Comparison of ENCODE assay signal across 8 mouse cellular contexts in genomic region chr4:123305789-123306188, GRCm38 (mm10). TPM values are rescaled to one million over a fixed set of nuclear protein-coding genes. Genes with fewer than 3 reads are reported as not detected.
DNase-seq lines count a peak whose midpoint lies in the region; ATAC-seq and TF ChIP-seq lines count a peak whose summit lies in the region.

No protein-coding gene starts in this region.

- DNase-seq in kidney, adult 18-20 months = peak; percentile 34
- no peak for DNase-seq in kidney, postnatal 10 days
- peak; percentile 56 for DNase-seq in ES-E14 (ENCODE audit: low read depth, low spot score)
- DNase-seq in embryo, embryonic 11 days = peak; percentile 66
- DNase-seq in hindbrain, embryonic 14.5 days (ENCODE audit: low spot score) = peak; percentile 73
- no peak for DNase-seq in liver, embryonic 13.5 days
- DNase-seq in neural tube, embryonic 11.5 days (ENCODE audit: low spot score) = peak; percentile 43
- DNase-seq in spleen, adult 12 weeks (ENCODE audit: low spot score) = no peak

- peaks cover 0 to 6% of the 10 kb centered on the region in 2 experiments; a peak in 2 of 4 replicates for H3K4me1 ChIP-seq in ES-E14 (ENCODE audit: control insufficient read depth in 2 of 2, insufficient read depth in 2 of 2, low read length in 2 of 2, poor library complexity in 1 of 2)
- H3K4me1 ChIP-seq in hindbrain, embryonic 14.5 days (replicated peaks; ENCODE audit: control insufficient read depth, insufficient read depth, low read length) = no peaks in the 10 kb centered on the region
- H3K4me1 ChIP-seq in liver, embryonic 13.5 days (replicated peaks) = peaks cover 11% of the 10 kb centered on the region; the same call in 1 of the 2 replicates
- H3K4me1 ChIP-seq in neural tube, embryonic 11.5 days (ENCODE audit: control insufficient read depth, insufficient read depth, low read length) = no peaks in the 10 kb centered on the region

- H3K27me3 ChIP-seq in hindbrain, embryonic 14.5 days (ENCODE audit: control insufficient read depth, insufficient read depth, low read length) = no peaks in the 10 kb centered on the region
- no peaks in the 10 kb centered on the region for H3K27me3 ChIP-seq in liver, embryonic 13.5 days
- no peaks in the 10 kb centered on the region for H3K27me3 ChIP-seq in neural tube, embryonic 11.5 days (ENCODE audit: control insufficient read depth, insufficient read depth, low read length)

- H3K27ac ChIP-seq in ES-E14 (ENCODE audit: insufficient read depth, low read depth, low read length, poor library complexity, severe bottlenecking) = no peak overlapping the region
- H3K27ac ChIP-seq in hindbrain, embryonic 14.5 days = no peak overlapping the region
- peak overlapping the region; percentile 38; the same call in 1 of the 2 replicates for H3K27ac ChIP-seq in liver, embryonic 13.5 days
- H3K27ac ChIP-seq in neural tube, embryonic 11.5 days (ENCODE audit: low read depth, low read length) = no peak overlapping the region

- peak; percentile 37; the same call in 1 of the 2 replicates for ATAC-seq in hindbrain, embryonic 14.5 days (ENCODE audit: low FRiP score)
- ATAC-seq in liver, embryonic 13.5 days (ENCODE audit: low read depth) = peak; percentile 54
- no peak for ATAC-seq in neural tube, embryonic 11.5 days (ENCODE audit: insufficient read depth, low FRiP score, low TSS enrichment)

- H3K4me2 ChIP-seq in hindbrain, embryonic 14.5 days (replicated peaks) = no peak overlapping the region
- H3K4me2 ChIP-seq in liver, embryonic 13.5 days = no peak overlapping the region
- H3K4me2 ChIP-seq in neural tube, embryonic 11.5 days (ENCODE audit: low read depth) = no peak overlapping the region

- H3K9ac ChIP-seq in ES-E14 (ENCODE audit: insufficient read depth, low read depth, low read length, poor library complexity, severe bottlenecking) = no peak overlapping the region
- H3K9ac ChIP-seq in hindbrain, embryonic 14.5 days = no peak overlapping the region
- H3K9ac ChIP-seq in liver, embryonic 13.5 days = no peak overlapping the region
- no peak overlapping the region for H3K9ac ChIP-seq in neural tube, embryonic 11.5 days (ENCODE audit: low read length)

- no peaks in the 10 kb centered on the region for H3K9me3 ChIP-seq in ES-E14 (ENCODE audit: control insufficient read depth, insufficient read depth, low read depth, low read length)
- no peaks in the 10 kb centered on the region for H3K9me3 ChIP-seq in hindbrain, embryonic 14.5 days (ENCODE audit: control insufficient read depth, low read length)
- 0 out of 2 replicates have a peak, but pooled peaks cover 4% of the 10 kb centered on the region for H3K9me3 ChIP-seq in liver, embryonic 13.5 days (replicated peaks)
- H3K9me3 ChIP-seq in neural tube, embryonic 11.5 days (ENCODE audit: control insufficient read depth, low read length) = no peaks in the 10 kb centered on the region

- no peak overlapping the region for H3K4me3 ChIP-seq in ES-E14 (ENCODE audit: insufficient read depth in 1 of 2, low read depth in 1 of 2, low read length in 2 of 2, poor library complexity in 1 of 2, severe bottlenecking in 1 of 2)
- H3K4me3 ChIP-seq in hindbrain, embryonic 14.5 days (replicated peaks; ENCODE audit: low read length) = no peak overlapping the region
- no peak overlapping the region for H3K4me3 ChIP-seq in liver, embryonic 13.5 days (replicated peaks)
- no peak overlapping the region for H3K4me3 ChIP-seq in neural tube, embryonic 11.5 days (ENCODE audit: low read depth, low read length)

- in situ Hi-C loops in ES-E14 (cut with MboI; ENCODE audit: low sequenced_read_pairs in 2 of 2, unreplicated experiment in 2 of 2) = loop anchor here in 1 of 2 experiments (10.0 kb wide), 1 partner anchor 79 kb away; no protein-coding TSS in a partner anchor

- H3K36me3 ChIP-seq in ES-E14 (ENCODE audit: control insufficient read depth, insufficient read depth, low read length, poor library complexity, severe bottlenecking) = peaks cover 15% of the 10 kb centered on the region
- H3K36me3 ChIP-seq in hindbrain, embryonic 14.5 days (replicated peaks; ENCODE audit: control insufficient read depth, insufficient read depth) = peaks cover 20% of the 10 kb centered on the region
- H3K36me3 ChIP-seq in liver, embryonic 13.5 days = peaks cover 48% of the 10 kb centered on the region
- peaks cover 7% of the 10 kb centered on the region for H3K36me3 ChIP-seq in neural tube, embryonic 11.5 days (ENCODE audit: control insufficient read depth, insufficient read depth, low read length)

- 42% methylated on average over 3 of the region's 3 CpGs for WGBS in hindbrain, embryonic 14.5 days
- 12% methylated on average over 3 of the region's 3 CpGs for WGBS in liver, embryonic 13.5 days (ENCODE audit: insufficient replicate concordance)
- WGBS in neural tube, embryonic 11.5 days = 46% methylated on average over 3 of the region's 3 CpGs

TF ChIP-seq in ES-E14, 5 proteins besides CTCF, POLR2A, EP300 and RAD21:
- TF ChIP-seq ZNF384 (IDR thresholded peaks at IDR 0.05; ENCODE audit: low read depth, low read length) (no peak), CHD2 (IDR thresholded peaks at IDR 0.05; ENCODE audit: low read depth, low read length) (no peak), MAFK (IDR thresholded peaks at IDR 0.05; ENCODE audit: insufficient read depth, low read depth, low read length) (peak; percentile 67), HCFC1 (IDR thresholded peaks at IDR 0.05; ENCODE audit: borderline replicate concordance, insufficient read depth, low read length) (no peak), ZC3H11A (IDR thresholded peaks at IDR 0.05; ENCODE audit: borderline replicate concordance, low read depth, low read length) (peak; percentile 71; the same call in 1 of the 2 replicates)

RNA-seq across cellular contexts. Expression of gene Oxct2a, which starts 17.6 kb away (rescaled TPM):
- total RNA-seq in ES-E14 (2012; rRNA removed) = 3.1 and 3.6 TPM in 2 replicates
- 0.15 TPM in 1 of 2 replicates, not detected in the other for polyA plus RNA-seq in hindbrain, embryonic 14.5 days (2014; fragmentation: Nextera tagmentation; extraction: Ambion mirVana)
- 0.06 TPM in 1 of 2 replicates, not detected in the other for polyA plus RNA-seq in liver, embryonic 13.5 days (2015; fragmentation: Nextera tagmentation; extraction: Ambion mirVana)
- polyA plus RNA-seq in neural tube, embryonic 11.5 days (2014; fragmentation: Nextera tagmentation; extraction: Ambion mirVana) = not detected in 2 replicates

RNA-seq across cellular contexts. Expression of gene Bmp8a, which starts 37.3 kb away (rescaled TPM):
- total RNA-seq in ES-E14 (2012; rRNA removed) = 5.0 and 7.1 TPM in 2 replicates
- polyA plus RNA-seq in hindbrain, embryonic 14.5 days (2014; fragmentation: Nextera tagmentation; extraction: Ambion mirVana) = 0.25 and 0.34 TPM in 2 replicates
- polyA plus RNA-seq in liver, embryonic 13.5 days (2015; fragmentation: Nextera tagmentation; extraction: Ambion mirVana) = 0.16 and 0.38 TPM in 2 replicates
- 0.15 and 0.45 TPM in 2 replicates for polyA plus RNA-seq in neural tube, embryonic 11.5 days (2014; fragmentation: Nextera tagmentation; extraction: Ambion mirVana)

RNA-seq across cellular contexts. Expression of gene Pabpc4, which starts 43.6 kb away (rescaled TPM):
- 197 and 246 TPM in 2 replicates for total RNA-seq in ES-E14 (2012; rRNA removed)
- polyA plus RNA-seq in hindbrain, embryonic 14.5 days (2014; fragmentation: Nextera tagmentation; extraction: Ambion mirVana) = 32.9 and 33.6 TPM in 2 replicates
- 93.5 and 100 TPM in 2 replicates for polyA plus RNA-seq in liver, embryonic 13.5 days (2015; fragmentation: Nextera tagmentation; extraction: Ambion mirVana)
- 41.4 and 46.6 TPM in 2 replicates for polyA plus RNA-seq in neural tube, embryonic 11.5 days (2014; fragmentation: Nextera tagmentation; extraction: Ambion mirVana)

Comparison
In these comparisons a context has a peak if more than half of its experiments do, and no peak if none do; other contexts are left out.
1. DNase-seq: peak in kidney, adult 18-20 months (single experiment), ES-E14 (single experiment), embryo, embryonic 11 days (single experiment), hindbrain, embryonic 14.5 days (single experiment) and neural tube, embryonic 11.5 days (single experiment); none in kidney, postnatal 10 days (single experiment), liver, embryonic 13.5 days (single experiment) and spleen, adult 12 weeks (single experiment).